1 mouse cellular context compared by ENCODE assay signal in genomic region chrX:36911343-36911742, GRCm38 (mm10).
TF ChIP-seq lines count a peak whose summit lies in the region.

No protein-coding gene starts in this region.

TF ChIP-seq in CH12.LX, 34 proteins besides CTCF, POLR2A, EP300 and RAD21 (continued from another document):
- TF ChIP-seq CHD2 (IDR thresholded peaks at IDR 0.05; ENCODE audit: low read length), result no peak
